Mouse (Mus musculus): ENCODE measurements at regions not wholly inside any gene's neighbourhood (a gene's known extent, or its start where the extent isn't known, plus 50 kb on each side); places are given as distances from the start of the nearest gene placed in this dataset.

- Histone ChIP-seq H3K27ac (replicated peaks) (no peak overlapping the region), H3K9ac (replicated peaks) (no peak overlapping the region), H3K9me3 (replicated peaks) (no peaks in the 10 kb centered on the region), H3K27me3 (replicated peaks) (no peaks in the 10 kb centered on the region), H3K4me2 (no peak overlapping the region), H3K36me3 (no peaks in the 10 kb centered on the region), H3K4me3 (replicated peaks) (no peak overlapping the region), H3K4me1 (no peaks in the 10 kb centered on the region)
- no peak for ATAC-seq (ENCODE audit: low FRiP score)
- 70% methylated on average over 3 of the region's 3 CpGs for WGBS
Observed at GRCm38 (mm10) chr5:50733711-50734110, 674.9 kb upstream of the Adgra3 start.

- Histone ChIP-seq H3K36me3 (no peaks in the 10 kb centered on the region), H3K9ac (replicated peaks) (no peak overlapping the region), H3K27me3 (replicated peaks) (no peaks in the 10 kb centered on the region), H3K27ac (replicated peaks) (no peak overlapping the region), H3K4me3 (replicated peaks) (no peak overlapping the region), H3K9me3 (replicated peaks) (no peaks in the 10 kb centered on the region), H3K4me2 (no peak overlapping the region), H3K4me1 (no peaks in the 10 kb centered on the region)
- 71% methylated on average over 1 of the region's 1 CpGs for WGBS
- no peak for ATAC-seq (ENCODE audit: low FRiP score)
Observed at GRCm38 (mm10) chr5:50728337-50729003, 669.7 kb upstream of the Adgra3 start.

- no peak overlapping the region for H3K4me3 ChIP-seq (replicated peaks)
- 79% methylated on average over 2 of the region's 2 CpGs for WGBS
- no peaks in the 10 kb centered on the region for H3K4me1 ChIP-seq
- no peaks in the 10 kb centered on the region for H3K27me3 ChIP-seq (replicated peaks)
- no peak for ATAC-seq (ENCODE audit: low FRiP score)
- no peak overlapping the region for H3K9ac ChIP-seq (replicated peaks)
- H3K4me2 ChIP-seq, result no peak overlapping the region
- H3K9me3 ChIP-seq (replicated peaks), result no peaks in the 10 kb centered on the region
- H3K36me3 ChIP-seq, result no peaks in the 10 kb centered on the region
- no peak overlapping the region for H3K27ac ChIP-seq (replicated peaks)
Observed at GRCm38 (mm10) chr5:50706945-50707663, 648.3 kb upstream of the Adgra3 start.

- Histone ChIP-seq H3K27ac (replicated peaks) (no peak overlapping the region), H3K4me3 (replicated peaks) (no peak overlapping the region), H3K4me1 (no peaks in the 10 kb centered on the region), H3K9me3 (replicated peaks) (no peaks in the 10 kb centered on the region), H3K4me2 (no peak overlapping the region), H3K36me3 (no peaks in the 10 kb centered on the region), H3K27me3 (replicated peaks) (no peaks in the 10 kb centered on the region), H3K9ac (replicated peaks) (no peak overlapping the region)
- ATAC-seq (ENCODE audit: low FRiP score), result peak; percentile 47; the same call in 1 of the 2 replicates
- WGBS, result 14% methylated on average over 2 of the region's 2 CpGs
Observed at GRCm38 (mm10) chr5:50698084-50698483, 639.3 kb upstream of the Adgra3 start.

GRCm38 (mm10) chr5:50697588-50697987 lies 638.8 kb upstream of the Adgra3 start:
- peak; percentile 35; the same call in 1 of the 2 replicates for ATAC-seq (ENCODE audit: low FRiP score)
- Histone ChIP-seq H3K4me2 (peak overlapping the region; percentile 24; the same call in 1 of the 2 replicates), H3K4me3 (replicated peaks) (no peak overlapping the region)

GRCm38 (mm10) chr5:50688362-50688761 lies 629.6 kb upstream of the Adgra3 start:
- H3K4me2 ChIP-seq, result no peak overlapping the region
- no peak for ATAC-seq (ENCODE audit: low FRiP score)
- H3K4me1 ChIP-seq, result no peaks in the 10 kb centered on the region
- no peak overlapping the region for H3K27ac ChIP-seq (replicated peaks)
- H3K36me3 ChIP-seq, result no peaks in the 10 kb centered on the region
- 81% methylated on average over 2 of the region's 2 CpGs for WGBS
- H3K4me3 ChIP-seq (replicated peaks), result no peak overlapping the region
- no peaks in the 10 kb centered on the region for H3K27me3 ChIP-seq (replicated peaks)
- no peaks in the 10 kb centered on the region for H3K9me3 ChIP-seq (replicated peaks)
- H3K9ac ChIP-seq (replicated peaks), result no peak overlapping the region

More at GRCm38 (mm10) chr5:50697588-50697987, 638.8 kb upstream of the Adgra3 start:
- no peaks in the 10 kb centered on the region for H3K27me3 ChIP-seq (replicated peaks)
- H3K36me3 ChIP-seq, result no peaks in the 10 kb centered on the region
- 13% methylated on average over 8 of the region's 8 CpGs for WGBS
- H3K4me1 ChIP-seq, result no peaks in the 10 kb centered on the region
- H3K9me3 ChIP-seq (replicated peaks), result no peaks in the 10 kb centered on the region
- H3K9ac ChIP-seq (replicated peaks), result no peak overlapping the region
- H3K27ac ChIP-seq (replicated peaks), result no peak overlapping the region

GRCm38 (mm10) chr5:50683966-50684365 lies 625.2 kb upstream of the Adgra3 start:
- Histone ChIP-seq H3K36me3 (no peaks in the 10 kb centered on the region), H3K9ac (replicated peaks) (no peak overlapping the region), H3K4me2 (no peak overlapping the region), H3K27ac (replicated peaks) (no peak overlapping the region), H3K4me1 (no peaks in the 10 kb centered on the region), H3K4me3 (replicated peaks) (no peak overlapping the region), H3K27me3 (replicated peaks) (no peaks in the 10 kb centered on the region), H3K9me3 (replicated peaks) (no peaks in the 10 kb centered on the region)
- 82% methylated on average over 5 of the region's 5 CpGs for WGBS
- no peak for ATAC-seq (ENCODE audit: low FRiP score)

GRCm38 (mm10) chr5:50636539-50636938 lies 577.7 kb upstream of the Adgra3 start:
- Histone ChIP-seq H3K27me3 (replicated peaks) (no peaks in the 10 kb centered on the region), H3K27ac (replicated peaks) (no peak overlapping the region), H3K4me1 (no peaks in the 10 kb centered on the region), H3K9me3 (replicated peaks) (no peaks in the 10 kb centered on the region), H3K9ac (replicated peaks) (no peak overlapping the region), H3K4me2 (no peak overlapping the region), H3K4me3 (replicated peaks) (no peak overlapping the region), H3K36me3 (no peaks in the 10 kb centered on the region)
- no peak for ATAC-seq (ENCODE audit: low FRiP score)

GRCm38 (mm10) chr5:50626648-50627047 lies 567.8 kb upstream of the Adgra3 start:
- Histone ChIP-seq H3K9me3 (replicated peaks) (no peaks in the 10 kb centered on the region), H3K4me2 (no peak overlapping the region), H3K4me1 (no peaks in the 10 kb centered on the region), H3K27ac (replicated peaks) (no peak overlapping the region), H3K36me3 (no peaks in the 10 kb centered on the region), H3K9ac (replicated peaks) (no peak overlapping the region), H3K4me3 (replicated peaks) (no peak overlapping the region), H3K27me3 (replicated peaks) (no peaks in the 10 kb centered on the region)
- ATAC-seq (ENCODE audit: low FRiP score), result no peak
- 67% methylated on average over 6 of the region's 6 CpGs for WGBS

GRCm38 (mm10) chr5:50624206-50624605 lies 565.4 kb upstream of the Adgra3 start:
- Histone ChIP-seq H3K27ac (replicated peaks) (no peak overlapping the region), H3K4me3 (replicated peaks) (no peak overlapping the region), H3K27me3 (replicated peaks) (no peaks in the 10 kb centered on the region), H3K36me3 (no peaks in the 10 kb centered on the region), H3K9me3 (replicated peaks) (no peaks in the 10 kb centered on the region), H3K4me2 (no peak overlapping the region), H3K9ac (replicated peaks) (no peak overlapping the region), H3K4me1 (no peaks in the 10 kb centered on the region)
- ATAC-seq (ENCODE audit: low FRiP score), result no peak

Data from neural tube, embryonic 15.5 days (tissue).